Mouse (Mus musculus): ENCODE measurements around the gene Rara.

DNA sequence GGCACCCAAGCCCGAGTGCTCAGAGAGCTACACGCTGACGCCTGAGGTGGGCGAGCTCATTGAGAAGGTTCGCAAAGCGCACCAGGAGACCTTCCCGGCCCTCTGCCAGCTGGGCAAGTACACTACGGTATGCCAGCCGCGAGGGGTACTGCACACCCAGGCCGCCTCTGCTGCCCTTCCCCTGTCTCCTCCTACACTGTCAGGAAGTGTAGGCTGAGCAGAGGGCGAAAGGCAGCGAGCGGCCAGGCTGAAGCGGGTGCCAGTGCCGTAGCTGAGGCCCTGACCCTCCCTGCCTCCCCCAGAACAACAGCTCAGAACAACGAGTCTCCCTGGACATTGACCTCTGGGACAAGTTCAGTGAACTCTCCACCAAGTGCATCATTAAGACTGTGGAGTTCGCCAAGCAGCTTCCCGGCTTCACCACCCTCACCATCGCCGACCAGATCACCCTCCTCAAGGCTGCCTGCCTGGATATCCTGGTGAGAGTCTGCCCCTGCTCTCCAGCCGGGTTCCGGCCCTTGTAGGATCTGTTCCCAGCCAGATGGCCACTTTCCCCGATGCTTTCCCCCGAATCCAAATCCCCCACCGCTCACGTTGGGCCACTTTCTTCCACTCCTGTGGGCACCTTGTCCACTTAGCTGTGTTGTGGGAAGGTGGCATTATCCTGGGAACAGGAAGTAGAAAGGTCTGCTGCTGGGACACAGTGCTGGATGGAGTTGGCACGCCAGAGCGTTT lies 42.7 kb downstream of the Rara start:
- TF ChIP-seq CTCF (IDR thresholded peaks at IDR 0.05; ENCODE audit: extremely low read depth, insufficient read depth, low read length) (no peak), POLR2A (IDR thresholded peaks at IDR 0.05; ENCODE audit: extremely low read depth, insufficient read depth, low read length) (no peak)
